Mouse (Mus musculus) liver, embryonic 14.5 days (tissue): ENCODE data around the gene Xrcc5. TPM values are rescaled to one million over a fixed set of nuclear protein-coding genes. Genes with fewer than 3 reads are reported as not detected.

Experiments
- ATAC-seq: fragments of 200-750 bp; cut with Nextera tagmentation; 2 replicates; pipeline ENCODE4 v1.8.0; 2017; ENCODE audit warnings: moderate number of reproducible peaks, mild to moderate bottlenecking, moderate library complexity; ENCODE audit not compliant: insufficient read depth
- DNase-seq, 3 experiments: peaks; one replicate each; pipeline ENCODE4 v3.0.0-alpha.2; 2012 to 2013; ENCODE audit warnings: low read depth in 3 of 3, low spot score in 3 of 3
- H3K27ac ChIP-seq: fragments of 300-500 bp; sonication (generic); 2 replicates; pipeline ENCODE4 v1.5.1; 2014; ENCODE audit warnings: moderate library complexity, mild to moderate bottlenecking, control low read depth, inconsistent platforms
- H3K27me3 ChIP-seq: fragments of 300-500 bp; sonication (generic); 2 replicates; pipeline ENCODE4 v1.6.1; 2014; ENCODE audit warnings: mild to moderate bottlenecking, low read length, moderate library complexity; ENCODE audit not compliant: control insufficient read depth, insufficient read depth
- H3K36me3 ChIP-seq: fragments of 300-500 bp; sonication (generic); replicated peaks from 2 replicates; pipeline ENCODE4 v1.6.1; 2014; ENCODE audit warnings: low read depth; ENCODE audit not compliant: control insufficient read depth, insufficient read depth
- H3K4me1 ChIP-seq, 2 experiments: fragments of 200-500 bp in 1 of 2; fragments of 300-500 bp in 1 of 2; sonication (generic) in 1 of 2; replicated peaks; 2 replicates each; pipeline ENCODE4 v1.6.1; 2012 to 2014; ENCODE audit warnings: antibody characterized with exemption in 1 of 2, inconsistent platforms in 1 of 2, low read length in 1 of 2; ENCODE audit not compliant: control insufficient read depth in 2 of 2, insufficient read depth in 2 of 2
- H3K4me2 ChIP-seq: fragments of 300-500 bp; sonication (generic); 2 replicates; pipeline ENCODE4 v1.6.1; 2014; ENCODE audit warnings: low read depth, mild to moderate bottlenecking, control low read depth, moderate library complexity
- H3K4me3 ChIP-seq, 2 experiments: fragments of 200-500 bp in 1 of 2; fragments of 300-500 bp in 1 of 2; sonication (generic) in 1 of 2; 2 replicates each; pipeline ENCODE4 v1.5.1; 2012 to 2014; ENCODE audit warnings: low read depth in 2 of 2, low read length in 2 of 2, mild to moderate bottlenecking in 2 of 2, control low read depth in 1 of 2, inconsistent platforms in 1 of 2, moderate library complexity in 1 of 2; ENCODE audit not compliant: insufficient read depth in 1 of 2
- H3K9ac ChIP-seq: fragments of 300-500 bp; sonication (generic); replicated peaks from 2 replicates; pipeline ENCODE4 v1.6.1; 2014; ENCODE audit warnings: mild to moderate bottlenecking, control low read depth, moderate library complexity
- H3K9me3 ChIP-seq: fragments of 300-500 bp; sonication (generic); 2 replicates; pipeline ENCODE4 v1.6.1; 2016; ENCODE audit warnings: low read length, mixed read lengths; ENCODE audit not compliant: control insufficient read depth
- CTCF ChIP-seq: IDR thresholded peaks from 2 replicates; pipeline ENCODE4 v1.5.1; 2016; ENCODE audit warnings: antibody characterized with exemption, low read depth, control low read depth
- EP300 ChIP-seq: IDR thresholded peaks from 2 replicates; pipeline ENCODE4 v1.6.1; 2016; ENCODE audit warnings: antibody characterized with exemption, low read depth
- WGBS: fragments of 180-500 bp; shearing (Covaris S2); extraction: QIAGEN DNeasy Blood & Tissue Kit; methylation state at CpG from one replicate; pipeline ENCODE4 v1.1.7; 2014; ENCODE audit not compliant: insufficient replicate concordance; 5-methylcytosine and 5-hydroxymethylcytosine counted together
- polyA plus RNA-seq, 2 experiments: library from polyadenylated mRNA; depleted of rRNA in 1 of 2; stranded (reverse) in 1 of 2; unstranded in 1 of 2; fragments of >200 nt; fragmentation: Nextera tagmentation in 1 of 2; extraction: Ambion mirVana in 1 of 2; gene quantifications; 2 replicates each; pipeline versions ENCODE4 v1.2.1 to v1.2.3; 2012 to 2014

The Xrcc5 gene
- polyA plus RNA-seq, 2 experiments = 8.9 to 17.6 TPM

GRCm38 (mm10) chr1:72291421-72291820, 15.8 kb upstream of the Xrcc5 start:
- H3K36me3 ChIP-seq = no peaks in the 10 kb centered on the region
- no peaks in the 10 kb centered on the region for H3K9me3 ChIP-seq
- TF ChIP-seq EP300 = no peak
- no peak for TF ChIP-seq CTCF
- ATAC-seq (no peak), DNase-seq (no peak)
- H3K4me1 ChIP-seq = peaks cover 0 to 12% of the 10 kb centered on the region in 2 experiments; a peak in 3 of 4 replicates
- H3K9ac ChIP-seq = no peak overlapping the region
- H3K4me2 ChIP-seq = no peak overlapping the region
- no peak overlapping the region for H3K27ac ChIP-seq
- no peaks in the 10 kb centered on the region for H3K27me3 ChIP-seq
- WGBS = 64% methylated on average over 4 of the region's 4 CpGs
- H3K4me3 ChIP-seq = no peak overlapping the region

GRCm38 (mm10) chr1:72291925-72292324, 15.3 kb upstream of the Xrcc5 start:
- Histone ChIP-seq H3K36me3 (no peaks in the 10 kb centered on the region), H3K4me3 (no peak overlapping the region), H3K27ac (no peak overlapping the region), H3K9ac (no peak overlapping the region), H3K9me3 (no peaks in the 10 kb centered on the region), H3K4me1 (peaks cover 0 to 12% of the 10 kb centered on the region in 2 experiments; a peak in 3 of 4 replicates), H3K4me2 (no peak overlapping the region), H3K27me3 (no peaks in the 10 kb centered on the region)
- no peak for DNase-seq
- WGBS = 65% methylated on average over 2 of the region's 2 CpGs
- TF ChIP-seq EP300 (no peak), CTCF (no peak)
- no peak for ATAC-seq

GRCm38 (mm10) chr1:72293869-72294663, 13.2 kb upstream of the Xrcc5 start:
- 43% methylated on average over 4 of the region's 4 CpGs for WGBS
- no peak for TF ChIP-seq CTCF
- TF ChIP-seq EP300 = no peak
- Histone ChIP-seq H3K36me3 (no peaks in the 10 kb centered on the region), H3K27me3 (no peaks in the 10 kb centered on the region), H3K4me3 (no peak overlapping the region), H3K9ac (no peak overlapping the region), H3K4me1 (no peaks in the 10 kb centered on the region), H3K9me3 (no peaks in the 10 kb centered on the region), H3K27ac (no peak overlapping the region), H3K4me2 (no peak overlapping the region)
- DNase-seq = no peak
- ATAC-seq = no peak

DNA sequence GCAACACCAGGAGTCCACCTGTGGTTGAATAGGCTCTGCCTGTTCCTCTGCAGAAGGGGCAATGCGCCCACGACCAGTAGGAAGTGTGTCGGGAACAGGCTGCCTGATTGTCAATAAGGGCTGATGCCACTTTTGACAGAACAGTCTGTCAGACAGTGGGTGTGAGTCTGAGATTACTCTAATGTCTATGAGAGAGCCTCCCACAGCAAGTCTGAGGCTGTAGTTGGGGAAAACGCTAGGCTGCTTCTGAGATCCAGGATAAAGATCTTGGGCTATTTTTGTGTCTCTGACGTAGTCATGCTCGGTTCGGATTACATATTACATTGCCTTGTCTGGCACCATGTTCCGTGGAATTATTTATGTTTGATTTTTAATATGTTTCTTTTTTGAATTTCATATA, 11.5 kb upstream of the Xrcc5 start:
- no peak overlapping the region for H3K4me3 ChIP-seq
- no peak overlapping the region for H3K9ac ChIP-seq
- WGBS = 50% methylated on average over 8 of the region's 8 CpGs
- H3K36me3 ChIP-seq = no peaks in the 10 kb centered on the region
- no peaks in the 10 kb centered on the region for H3K4me1 ChIP-seq
- no peak for DNase-seq
- TF ChIP-seq EP300 = no peak
- TF ChIP-seq CTCF = no peak
- H3K27me3 ChIP-seq = no peaks in the 10 kb centered on the region
- no peak overlapping the region for H3K4me2 ChIP-seq
- no peak overlapping the region for H3K27ac ChIP-seq
- no peaks in the 10 kb centered on the region for H3K9me3 ChIP-seq
- ATAC-seq = no peak

- no peak for ATAC-seq
- Histone ChIP-seq H3K36me3 (no peaks in the 10 kb centered on the region), H3K27me3 (no peaks in the 10 kb centered on the region), H3K4me1 (peaks cover 0 to 2% of the 10 kb centered on the region in 2 experiments; a peak in 2 of 4 replicates), H3K9ac (no peak overlapping the region), H3K4me2 (no peak overlapping the region), H3K9me3 (no peaks in the 10 kb centered on the region), H3K27ac (no peak overlapping the region), H3K4me3 (no peak overlapping the region)
- DNase-seq = no peak
- no peak for TF ChIP-seq EP300
- TF ChIP-seq CTCF = no peak
- 47% methylated on average over 1 of the region's 1 CpGs for WGBS
These were observed 5.4 kb upstream of the Xrcc5 start for GRCm38 (mm10) chr1:72301845-72302244.
